Mouse (Mus musculus) heart, postnatal 25 days (tissue): ENCODE data around the gene Gm20696. TPM values are rescaled to one million over a fixed set of nuclear protein-coding genes. Genes with fewer than 3 reads are reported as not detected.

Source experiments
- DNase-seq: peaks from one replicate; pipeline ENCODE4 v3.0.0; 2022; ENCODE audit warnings: low spot score
- intact Hi-C: fragments of 180-260 bp; cut with DNase I; formaldehyde crosslinking; loops from one replicate; pipeline ENCODE4 v1.15.1; 2025
- total RNA-seq, 2 experiments: library from RNA; stranded (reverse); gene quantifications; 2 replicates each; pipeline ENCODE4 v1.2.3; 2021

The Gm20696 gene
- total RNA-seq, 2 experiments from 2014 or later: 1.5 to 2.7 TPM

GRCm38 (mm10) chr6:99328146-99328545, 338.5 kb downstream of the Gm20696 start:
- intact Hi-C loops: no loop called here
- DNase-seq: no peak

- intact Hi-C loops: no loop called here
Observed at GRCm38 (mm10) chr6:99327721-99328120, 338.9 kb downstream of the Gm20696 start.

GRCm38 (mm10) chr6:99325881-99326280, 340.7 kb downstream of the Gm20696 start:
- no peak for DNase-seq
- intact Hi-C loops: no loop called here

More at GRCm38 (mm10) chr6:99327721-99328120, 338.9 kb downstream of the Gm20696 start:
- DNase-seq: peak; percentile 46

- DNase-seq: no peak
Observed at GRCm38 (mm10) chr6:99325461-99325860, 341.1 kb downstream of the Gm20696 start.

GRCm38 (mm10) chr6:99322132-99322904, 344.3 kb downstream of the Gm20696 start:
- DNase-seq: no peak
- intact Hi-C loops: no loop called here

More at GRCm38 (mm10) chr6:99325461-99325860, 341.1 kb downstream of the Gm20696 start:
- intact Hi-C loops: no loop called here

GRCm38 (mm10) chr6:99320444-99320843, 346.2 kb downstream of the Gm20696 start:
- intact Hi-C loops: no loop called here

GRCm38 (mm10) chr6:99319415-99320405, 346.9 kb downstream of the Gm20696 start:
- DNase-seq: no peak
- intact Hi-C loops: no loop called here

More at GRCm38 (mm10) chr6:99320444-99320843, 346.2 kb downstream of the Gm20696 start:
- no peak for DNase-seq

GRCm38 (mm10) chr6:99314746-99315145, 351.9 kb downstream of the Gm20696 start:
- DNase-seq: no peak
- intact Hi-C loops: no loop called here

GRCm38 (mm10) chr6:99310529-99310928, 356.1 kb downstream of the Gm20696 start:
- DNase-seq: no peak
- intact Hi-C loops: no loop called here

GRCm38 (mm10) chr6:99310171-99310500, 356.5 kb downstream of the Gm20696 start:
- DNase-seq: no peak
- intact Hi-C loops: no loop called here

- DNase-seq: no peak
- intact Hi-C loops: no loop called here
Observed at GRCm38 (mm10) chr6:99309466-99310170, 357.0 kb downstream of the Gm20696 start.

- no peak for DNase-seq
- intact Hi-C loops: no loop called here
Observed at GRCm38 (mm10) chr6:99305751-99306150, 360.8 kb downstream of the Gm20696 start.

- intact Hi-C loops: no loop called here
- no peak for DNase-seq
Observed at GRCm38 (mm10) chr6:99305236-99305635, 361.4 kb downstream of the Gm20696 start.

GRCm38 (mm10) chr6:99302662-99303435, 363.7 kb downstream of the Gm20696 start:
- DNase-seq: no peak
- intact Hi-C loops: no loop called here

GRCm38 (mm10) chr6:99301923-99302322, 364.7 kb downstream of the Gm20696 start:
- DNase-seq: no peak
- intact Hi-C loops: no loop called here

- intact Hi-C loops: no loop called here
- no peak for DNase-seq
Observed at GRCm38 (mm10) chr6:99300235-99300634, 366.4 kb downstream of the Gm20696 start.

GRCm38 (mm10) chr6:99299196-99299595, 367.4 kb downstream of the Gm20696 start:
- DNase-seq: no peak

GRCm38 (mm10) chr6:99297535-99297934, 369.1 kb downstream of the Gm20696 start:
- intact Hi-C loops: no loop called here
- DNase-seq: no peak

More at GRCm38 (mm10) chr6:99299196-99299595, 367.4 kb downstream of the Gm20696 start:
- intact Hi-C loops: no loop called here

- DNase-seq: peak; percentile 4
- intact Hi-C loops: no loop called here
Observed at GRCm38 (mm10) chr6:99295495-99295894, 371.1 kb downstream of the Gm20696 start.
